Mouse (Mus musculus) Muller cell, postnatal 12 days (primary cell): ENCODE results near the gene 1700001O22Rik.

ENCODE experiments used
- DNase-seq: peaks from one replicate; pipeline ENCODE4 v3.0.0-alpha.2; 2015; ENCODE audit errors: inconsistent ontology term

The 1700001O22Rik gene

GRCm38 (mm10) chr2:30753219-30753618 lies 50.2 kb downstream of the 1700001O22Rik start:
- peak; percentile 86 for DNase-seq

GRCm38 (mm10) chr2:30752471-30752870 lies 51.0 kb downstream of the 1700001O22Rik start:
- no peak for DNase-seq

- peak; percentile 87 for DNase-seq
Measured at GRCm38 (mm10) chr2:30750025-30750424, 53.4 kb downstream of the 1700001O22Rik start.

GRCm38 (mm10) chr2:30747602-30748162 lies 55.8 kb downstream of the 1700001O22Rik start:
- DNase-seq = no peak
